Mouse (Mus musculus): ENCODE results near the gene Plet1. TPM values are rescaled to one million over a fixed set of nuclear protein-coding genes. Genes with fewer than 3 reads are reported as not detected.

The Plet1 gene
- total RNA-seq, 4 experiments from 2014 or later = 0.87 to 2.5 (median 1.8) TPM

- DNase-seq (ENCODE audit: low spot score) = no peak
Measured at GRCm38 (mm10) chr9:50533791-50534190, 39.5 kb downstream of the Plet1 start.

GRCm38 (mm10) chr9:50535930-50536329, 41.6 kb downstream of the Plet1 start:
- DNase-seq (ENCODE audit: low spot score) = no peak

GRCm38 (mm10) chr9:50536603-50537135, 42.3 kb downstream of the Plet1 start:
- DNase-seq (ENCODE audit: low spot score) = no peak

GRCm38 (mm10) chr9:50537295-50537694, 43.0 kb downstream of the Plet1 start:
- DNase-seq (ENCODE audit: low spot score) = no peak

GRCm38 (mm10) chr9:50540170-50540569, 45.8 kb downstream of the Plet1 start:
- no peak for DNase-seq (ENCODE audit: low spot score)

GRCm38 (mm10) chr9:50542401-50542800, 48.1 kb downstream of the Plet1 start:
- no peak for DNase-seq (ENCODE audit: low spot score)

- no peak for DNase-seq (ENCODE audit: low spot score)
Measured at GRCm38 (mm10) chr9:50547859-50548478, 53.6 kb downstream of the Plet1 start.

- DNase-seq (ENCODE audit: low spot score) = no peak
Measured at GRCm38 (mm10) chr9:50548936-50549335, 54.6 kb downstream of the Plet1 start.

- no peak for DNase-seq (ENCODE audit: low spot score)
Measured at GRCm38 (mm10) chr9:50552206-50552605, 57.9 kb downstream of the Plet1 start.

- DNase-seq (ENCODE audit: low spot score) = no peak
Measured at GRCm38 (mm10) chr9:50553547-50553946, 59.2 kb downstream of the Plet1 start.

- DNase-seq (ENCODE audit: low spot score) = peak; percentile 34
Measured at GRCm38 (mm10) chr9:50554241-50555093, 60.1 kb downstream of the Plet1 start, which contains the start of gene Il18. Il18 (plus strand) TSS chr9:50554827.

- DNase-seq (ENCODE audit: low spot score) = no peak
Measured at GRCm38 (mm10) chr9:50555094-50555446, 60.7 kb downstream of the Plet1 start, which contains the start of gene Bco2. Bco2 (minus strand) TSS chr9:50555181.

Other genes with a start within 250 kb of the Plet1 start
- gene Rpl10-ps3, start 149.6 kb upstream of the Plet1 start, total RNA-seq (2022) = 100 to 1,000 TPM; 421 to 573 (median 516) TPM
- 10 to 100 TPM; 30.9 to 41.7 (median 36.7) TPM for gene Pts, start 34.2 kb downstream of the Plet1 start, total RNA-seq (2022)
- gene Il18, start 60.3 kb downstream of the Plet1 start, total RNA-seq (2022) = 1 to 10 TPM in 3 of 4 experiments, under 1 TPM in 1; 0.54 to 2.0 (median 1.5) TPM
- under 1 TPM; 0.24 to 0.50 (median 0.45) TPM for gene Bco2, start 60.7 kb downstream of the Plet1 start, total RNA-seq (2022)
- gene Tex12, start 66.8 kb downstream of the Plet1 start, total RNA-seq (2022) = not detected
- gene Sdhd, start 109.3 kb downstream of the Plet1 start, total RNA-seq (2022) = 100 to 1,000 TPM; 662 to 705 (median 698) TPM
- 100 to 1,000 TPM; 264 to 310 (median 279) TPM for gene Timm8b, start 109.4 kb downstream of the Plet1 start, total RNA-seq (2022)
- under 1 TPM; 0.38 to 0.63 (median 0.53) TPM for gene Pih1d2, start 122.8 kb downstream of the Plet1 start, total RNA-seq (2022)
- 10 to 100 TPM; 10.7 to 13.4 (median 11.9) TPM for gene Nkapd1, start 122.9 kb downstream of the Plet1 start, total RNA-seq (2022)
- 100 to 1,000 TPM; 333 to 412 (median 402) TPM for gene Dlat, start 165.3 kb downstream of the Plet1 start, total RNA-seq (2022)
- gene Dixdc1, start 245.0 kb downstream of the Plet1 start, total RNA-seq (2022) = 10 to 100 TPM in 1 of 4 experiments, 1 to 10 TPM in 3; 5.3 to 12.8 (median 6.1) TPM